Mouse (Mus musculus) kidney, adult 11 months (tissue): Measurements from ENCODE around the gene C1rb.
"Not testable (repeated sequence)": the region's sequence is repeated elsewhere in the genome, so short reads cannot be mapped to it uniquely, and the experiment has no call there.

Source experiments
- DNase-seq: peaks from one replicate; pipeline ENCODE4 v3.0.0; 2022

Gene C1rb

GRCm38 (mm10) chr6:124570026-124570425 lies at the start of gene C1rb:
Gene C1rb (plus strand): TSS chr6:124570294.
- DNase-seq: peak; percentile 46

- DNase-seq: not testable (repeated sequence)
Measured at GRCm38 (mm10) chr6:124522082-124522481, 48.0 kb upstream of the C1rb start.

DNA sequence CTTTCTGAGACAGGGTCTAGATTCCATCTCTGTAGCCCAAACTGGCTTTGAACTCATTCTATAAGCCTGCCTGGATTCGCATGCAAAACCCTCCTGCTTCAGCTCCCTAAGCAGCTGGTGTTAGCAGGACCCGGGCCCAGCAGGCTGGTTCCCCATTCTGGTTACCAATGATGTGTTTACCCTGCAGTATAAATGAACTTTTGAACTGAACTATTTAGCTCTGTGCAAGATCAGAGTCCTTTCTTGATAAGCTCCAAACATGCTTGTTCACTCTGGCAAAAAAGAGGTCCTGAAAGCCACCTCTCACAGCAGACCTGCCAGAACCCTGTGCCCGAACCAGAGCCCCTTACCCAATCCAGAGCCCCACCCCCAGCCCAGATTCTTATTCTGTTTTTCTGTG lies 42.2 kb upstream of the C1rb start:
- no peak for DNase-seq

- DNase-seq: no peak
Measured at GRCm38 (mm10) chr6:124531077-124531476, 39.0 kb upstream of the C1rb start.

GRCm38 (mm10) chr6:124536125-124536829 lies 33.8 kb upstream of the C1rb start:
- not testable (repeated sequence) for DNase-seq

GRCm38 (mm10) chr6:124541176-124541575 lies 28.9 kb upstream of the C1rb start:
- not testable (repeated sequence) for DNase-seq

- peak; percentile 40 for DNase-seq
Measured at GRCm38 (mm10) chr6:124542284-124542683, 27.8 kb upstream of the C1rb start, which contains the start of gene C1s1. Gene C1s1 (minus strand): TSS chr6:124542359.

GRCm38 (mm10) chr6:124544466-124544865 lies 25.6 kb upstream of the C1rb start:
- peak; percentile 10 for DNase-seq

DNA sequence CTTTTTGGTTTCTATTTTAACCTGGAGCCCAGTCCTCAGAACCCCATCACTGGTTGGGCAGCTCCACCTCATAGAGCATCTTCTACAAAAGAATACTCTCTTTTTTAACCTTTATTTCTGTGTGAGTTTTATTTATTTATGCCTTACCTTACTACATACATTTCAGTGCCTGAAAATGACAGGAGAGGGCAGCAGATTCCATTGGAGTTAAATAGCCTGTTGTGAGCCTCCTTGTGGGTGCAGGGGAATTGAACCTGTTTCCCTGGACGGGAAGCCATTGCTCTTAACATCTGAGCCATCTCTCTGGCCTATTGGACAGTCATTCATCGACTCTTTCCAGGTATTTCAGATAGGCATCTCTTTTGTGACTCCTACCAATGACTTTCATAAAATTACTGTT lies 24.7 kb upstream of the C1rb start:
- DNase-seq: no peak

- DNase-seq: not testable (repeated sequence)
Measured at GRCm38 (mm10) chr6:124547979-124548378, 22.1 kb upstream of the C1rb start.

GRCm38 (mm10) chr6:124549023-124549550 lies 21.0 kb upstream of the C1rb start:
- no peak for DNase-seq

GRCm38 (mm10) chr6:124552766-124553165 lies 17.3 kb upstream of the C1rb start:
- no peak for DNase-seq

DNA sequence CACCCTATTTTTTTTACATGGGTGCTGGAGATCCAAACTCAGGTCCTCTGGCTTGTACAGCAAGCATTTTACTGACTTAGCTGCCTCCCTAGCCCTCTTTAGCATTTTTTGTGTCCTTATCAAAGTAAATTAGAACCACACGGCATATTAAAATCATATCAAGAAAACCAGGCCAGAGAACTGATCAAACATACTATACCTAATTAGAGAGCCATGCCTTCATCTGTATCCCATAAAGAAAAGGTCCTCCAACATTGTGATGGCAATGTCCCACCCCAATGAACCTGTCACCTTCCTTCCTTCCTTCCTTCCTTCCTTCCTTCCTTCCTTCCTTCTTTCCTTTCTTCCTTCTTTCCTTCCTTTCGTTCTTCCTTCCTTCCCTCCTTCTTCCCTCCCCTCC lies 14.1 kb upstream of the C1rb start:
- DNase-seq: not testable (repeated sequence)

GRCm38 (mm10) chr6:124561156-124561555 lies 8.9 kb upstream of the C1rb start:
- not testable (repeated sequence) for DNase-seq

DNA sequence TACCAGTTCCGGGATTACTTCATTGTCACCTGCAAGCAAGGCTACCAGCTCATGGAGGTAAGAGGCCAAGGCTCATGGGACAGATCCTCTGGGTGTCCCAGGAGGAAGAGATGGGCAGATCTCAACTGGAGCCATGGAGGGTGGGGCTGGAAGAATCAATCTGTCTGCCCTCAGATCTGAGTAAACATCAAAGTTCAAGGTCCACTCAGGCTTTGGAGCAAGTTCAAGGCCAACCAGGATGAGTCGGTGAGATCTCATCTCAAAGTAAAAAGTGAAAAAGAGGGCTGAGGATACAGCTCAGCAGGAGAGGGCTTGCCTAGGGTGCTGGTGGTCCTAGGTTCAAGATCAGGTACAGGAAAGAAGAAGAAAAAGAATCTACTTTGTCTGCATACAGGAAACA lies 8.5 kb upstream of the C1rb start:
- DNase-seq: not testable (repeated sequence)

DNA sequence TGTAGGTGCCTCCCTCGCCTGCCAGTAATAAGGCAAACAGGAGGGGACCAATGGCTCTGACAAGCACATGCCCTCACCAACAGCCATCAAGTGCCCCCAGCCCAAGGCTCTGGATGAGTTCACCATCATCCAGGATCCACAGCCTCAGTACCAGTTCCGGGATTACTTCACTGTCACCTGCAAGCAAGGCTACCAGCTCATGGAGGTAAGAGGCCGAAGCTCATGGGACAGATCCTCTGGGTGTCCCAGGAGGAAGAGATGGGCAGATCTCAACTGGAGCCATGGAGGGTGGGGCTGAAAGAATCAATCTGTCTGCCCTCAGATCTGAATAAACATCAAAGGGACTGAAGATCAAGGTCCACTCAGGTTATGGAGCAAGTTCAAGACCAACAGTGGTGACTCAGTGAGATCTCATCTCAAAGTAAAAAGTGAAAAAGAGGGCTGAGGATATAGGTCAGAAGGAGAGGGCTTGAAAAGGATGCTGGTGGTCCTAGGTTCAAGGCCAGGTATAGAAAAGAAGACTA lies 5.1 kb downstream of the C1rb start:
- not testable (repeated sequence) for DNase-seq

DNA sequence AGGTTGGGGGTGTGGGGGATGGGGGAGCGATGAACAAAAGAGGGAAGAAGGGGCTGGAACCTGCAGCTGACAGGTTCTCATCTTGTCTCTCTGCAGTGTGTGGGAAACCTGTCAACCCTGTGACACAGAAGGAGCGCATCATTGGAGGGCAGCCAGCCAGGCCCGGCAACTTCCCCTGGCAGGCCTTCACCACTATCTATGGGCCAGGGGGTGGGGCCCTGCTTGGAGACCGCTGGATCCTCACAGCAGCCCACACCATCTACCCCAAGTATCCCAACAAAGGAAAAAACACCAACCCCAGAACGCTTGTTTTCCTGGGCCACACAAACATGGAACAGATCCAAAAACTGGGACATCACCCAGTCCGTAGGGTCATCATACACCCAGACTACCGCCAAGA lies 10.1 kb downstream of the C1rb start:
- DNase-seq: not testable (repeated sequence)

DNA sequence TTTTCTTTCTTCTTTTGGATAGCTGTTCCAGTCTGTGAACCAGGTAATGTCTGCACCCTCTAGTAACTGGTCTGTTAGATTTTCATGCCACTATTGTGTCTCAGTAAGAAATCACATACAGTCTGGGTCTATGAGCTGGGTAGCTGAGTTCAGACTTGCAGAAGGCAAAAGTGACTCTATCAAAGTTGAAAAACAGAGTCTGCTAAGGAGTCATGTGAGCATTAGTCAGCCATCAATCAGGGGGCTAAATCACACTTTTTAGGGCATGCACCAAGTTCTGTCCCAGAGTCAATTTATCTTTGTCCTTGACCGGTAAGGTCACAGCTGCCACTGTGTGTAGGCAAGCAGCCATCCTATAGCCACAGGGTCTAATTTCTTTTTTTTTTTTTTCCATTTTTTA lies 12.1 kb downstream of the C1rb start:
- no peak for DNase-seq

GRCm38 (mm10) chr6:124584935-124585334 lies 14.8 kb downstream of the C1rb start:
- DNase-seq: no peak

- no peak for DNase-seq
Measured at GRCm38 (mm10) chr6:124585761-124586160, 15.7 kb downstream of the C1rb start.

GRCm38 (mm10) chr6:124586266-124586665 lies 16.2 kb downstream of the C1rb start:
- DNase-seq: no peak

DNA sequence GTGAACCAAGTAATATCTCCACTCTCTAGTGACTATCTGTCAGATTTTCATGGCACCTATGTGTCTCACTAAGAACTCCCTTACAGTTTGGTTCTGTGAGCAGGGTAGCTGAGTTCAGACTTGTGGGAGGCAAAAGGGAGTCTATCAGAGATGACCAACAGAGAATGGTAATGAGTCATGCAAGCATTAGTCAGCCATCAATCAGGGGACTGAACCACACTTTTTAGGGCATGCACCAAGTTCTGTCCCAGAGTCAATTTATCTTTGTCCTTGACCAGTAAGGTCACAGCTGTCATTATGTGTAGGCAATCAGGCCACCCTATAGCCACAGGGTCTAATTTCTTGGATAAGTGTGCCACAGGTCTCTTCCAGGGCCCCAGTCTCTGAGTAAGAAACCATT lies 18.7 kb downstream of the C1rb start:
- no peak for DNase-seq

GRCm38 (mm10) chr6:124592186-124592700 lies 22.1 kb downstream of the C1rb start:
- no peak for DNase-seq

GRCm38 (mm10) chr6:124593121-124593520 lies 23.0 kb downstream of the C1rb start:
- no peak for DNase-seq
